7 mouse cellular contexts compared by ENCODE assay signal in the genomic region with DNA sequence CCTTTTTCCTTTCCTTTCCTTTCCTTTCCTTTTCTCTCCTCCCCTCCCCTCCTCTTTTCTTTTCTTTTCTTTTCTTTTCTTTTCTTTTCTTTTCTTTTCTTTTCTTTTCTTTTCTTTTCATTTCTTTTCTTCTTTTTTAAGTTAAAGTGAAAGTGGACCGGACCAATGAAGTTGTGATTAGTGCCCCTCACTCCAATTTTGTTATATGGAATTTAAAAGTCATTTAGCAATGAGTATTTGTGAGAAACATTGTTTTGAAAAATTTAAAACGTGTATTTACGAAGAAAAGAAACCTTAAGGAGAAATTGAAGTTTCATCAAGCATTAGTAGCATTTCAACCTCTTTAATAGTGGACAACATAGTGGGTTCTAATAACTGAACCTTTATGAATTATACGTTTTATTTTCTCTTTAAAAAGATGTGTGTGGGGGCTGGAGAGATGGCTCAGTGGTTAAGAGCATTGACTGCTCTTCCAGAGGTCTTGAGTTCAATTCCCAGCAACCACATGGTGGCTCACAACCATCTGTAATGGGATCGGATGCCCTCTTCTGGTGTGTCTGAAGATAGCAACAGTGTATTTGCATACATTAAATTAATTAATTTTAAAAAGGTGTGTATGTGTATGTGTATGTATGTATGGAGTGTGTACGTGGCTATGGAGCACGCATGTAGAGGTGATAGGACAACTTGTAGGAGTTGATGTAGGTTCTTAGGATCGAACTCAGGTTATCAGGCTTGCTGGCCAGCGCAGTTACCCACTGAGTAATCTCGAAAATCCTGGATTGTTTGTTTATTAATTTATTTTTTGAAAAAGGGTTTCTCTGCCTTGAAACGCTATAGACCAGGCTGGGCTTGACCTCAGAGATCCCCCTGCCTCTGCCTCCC. TPM values are rescaled to one million over a fixed set of nuclear protein-coding genes. Genes with fewer than 3 reads are reported as not detected.
DNase-seq lines count a peak whose midpoint lies in the region; ATAC-seq and TF ChIP-seq lines count a peak whose summit lies in the region.

No protein-coding gene starts in this region.

- H3K27ac ChIP-seq in liver, adult 2 months (replicated peaks; ENCODE audit: insufficient read depth, low read depth, low read length): no peak overlapping the region
- H3K27ac ChIP-seq in embryonic facial prominence, embryonic 15.5 days (replicated peaks): peak overlapping the region; percentile 97
- peak overlapping the region; percentile 100; the same call in 1 of the 2 replicates for H3K27ac ChIP-seq in intestine, postnatal 0 days (ENCODE audit: low read depth, low read length)
- no peak overlapping the region for H3K27ac ChIP-seq in neural tube, embryonic 15.5 days (replicated peaks)

- ATAC-seq in embryonic facial prominence, embryonic 15.5 days (ENCODE audit: insufficient number of reproducible peaks, low FRiP score, low TSS enrichment, low read depth): no peak
- no peak for ATAC-seq in intestine, postnatal 0 days
- no peak for ATAC-seq in neural tube, embryonic 15.5 days (ENCODE audit: low FRiP score)

- DNase-seq in liver, adult 2 months (ENCODE audit: extremely low read depth, low read depth, low spot score): no peak
- DNase-seq in liver: no peak
- no peak for DNase-seq in urinary bladder, postnatal 25 days (ENCODE audit: low spot score)
- DNase-seq in gastrocnemius, adult 8-10 months (ENCODE audit: low spot score in 2 of 2): no peak

- no peak for TF ChIP-seq CTCF in liver, adult 2 months (IDR thresholded peaks at IDR 0.05; ENCODE audit: low read depth, low read length)
- peak; percentile 23; the same call in 1 of the 2 replicates for TF ChIP-seq CTCF in intestine, postnatal 0 days (IDR thresholded peaks at IDR 0.05; ENCODE audit: low read depth)

- H3K79me2 ChIP-seq in liver, adult 2 months (ENCODE audit: control insufficient read depth, insufficient read depth, low read length): peaks cover 14% of the 10 kb centered on the region; the same call in 1 of the 2 replicates

- H3K9ac ChIP-seq in liver, adult 2 months (ENCODE audit: low read depth, low read length): no peak overlapping the region
- no peak overlapping the region for H3K9ac ChIP-seq in embryonic facial prominence, embryonic 15.5 days
- H3K9ac ChIP-seq in intestine, postnatal 0 days (ENCODE audit: low read depth, low read length): no peak overlapping the region
- no peak overlapping the region for H3K9ac ChIP-seq in neural tube, embryonic 15.5 days (replicated peaks)

- H3K4me2 ChIP-seq in embryonic facial prominence, embryonic 15.5 days (replicated peaks): 0 out of 2 replicates have a peak overlapping the region, but pooled peaks have one; percentile 51
- peak overlapping the region; percentile 73 for H3K4me2 ChIP-seq in intestine, postnatal 0 days (replicated peaks; ENCODE audit: low read depth)
- H3K4me2 ChIP-seq in neural tube, embryonic 15.5 days: peak overlapping the region; percentile 65

- H3K36me3 ChIP-seq in liver, adult 2 months (ENCODE audit: control insufficient read depth, insufficient read depth, low read length): no peaks in the 10 kb centered on the region
- H3K36me3 ChIP-seq in embryonic facial prominence, embryonic 15.5 days: no peaks in the 10 kb centered on the region
- no peaks in the 10 kb centered on the region for H3K36me3 ChIP-seq in intestine, postnatal 0 days (ENCODE audit: control insufficient read depth, insufficient read depth)
- H3K36me3 ChIP-seq in neural tube, embryonic 15.5 days: no peaks in the 10 kb centered on the region

- no peaks in the 10 kb centered on the region for H3K27me3 ChIP-seq in liver, adult 2 months (ENCODE audit: control insufficient read depth, insufficient read depth, low read length)
- no peaks in the 10 kb centered on the region for H3K27me3 ChIP-seq in embryonic facial prominence, embryonic 15.5 days
- H3K27me3 ChIP-seq in intestine, postnatal 0 days (replicated peaks; ENCODE audit: control insufficient read depth, insufficient read depth, low read length): no peaks in the 10 kb centered on the region
- no peaks in the 10 kb centered on the region for H3K27me3 ChIP-seq in neural tube, embryonic 15.5 days (replicated peaks)

- H3K4me1 ChIP-seq in liver, adult 2 months (ENCODE audit: control insufficient read depth, insufficient read depth, low read length): peaks cover 28% of the 10 kb centered on the region
- peaks cover 12% of the 10 kb centered on the region for H3K4me1 ChIP-seq in embryonic facial prominence, embryonic 15.5 days
- H3K4me1 ChIP-seq in intestine, postnatal 0 days (replicated peaks; ENCODE audit: control insufficient read depth, insufficient read depth, low read length): 0 out of 2 replicates have a peak, but pooled peaks cover 3% of the 10 kb centered on the region
- H3K4me1 ChIP-seq in neural tube, embryonic 15.5 days: peaks cover 29% of the 10 kb centered on the region

- no peak for TF ChIP-seq POLR2A in liver, adult 2 months (IDR thresholded peaks at IDR 0.05; ENCODE audit: extremely low read depth, insufficient read depth, low read length)

- 58% methylated on average over 11 of the region's 11 CpGs for WGBS in liver, adult 2 months
- WGBS in embryonic facial prominence, embryonic 15.5 days: 66% methylated on average over 11 of the region's 11 CpGs
- 64% methylated on average over 11 of the region's 11 CpGs for WGBS in intestine, postnatal 0 days
- 71% methylated on average over 11 of the region's 11 CpGs for WGBS in neural tube, embryonic 15.5 days

- no peaks in the 10 kb centered on the region for H3K9me3 ChIP-seq in embryonic facial prominence, embryonic 15.5 days (replicated peaks)
- no peaks in the 10 kb centered on the region for H3K9me3 ChIP-seq in intestine, postnatal 0 days (ENCODE audit: control insufficient read depth)
- H3K9me3 ChIP-seq in neural tube, embryonic 15.5 days (replicated peaks): no peaks in the 10 kb centered on the region

- peak overlapping the region; percentile 97; the same call in 1 of the 2 replicates for H3K4me3 ChIP-seq in liver, adult 2 months (ENCODE audit: insufficient read depth, low read depth, low read length)
- peak overlapping the region; percentile 70 for H3K4me3 ChIP-seq in embryonic facial prominence, embryonic 15.5 days (replicated peaks)
- H3K4me3 ChIP-seq in intestine, postnatal 0 days (ENCODE audit: low read depth, low read length): peak overlapping the region; percentile 98
- H3K4me3 ChIP-seq in neural tube, embryonic 15.5 days (replicated peaks): peak overlapping the region; percentile 84

RNA-seq across cellular contexts. Expression of a gene that starts 1.5 kb away (rescaled TPM):
- 18.3 and 18.6 TPM in 2 replicates for total RNA-seq in liver, adult 2 months (2014; rRNA removed)
- 3.7 and 4.2 TPM in 2 replicates for polyA plus RNA-seq in liver, adult 2 months (2012; rRNA removed)
- polyA plus RNA-seq in embryonic facial prominence, embryonic 15.5 days (2015; fragmentation: Nextera tagmentation; extraction: Ambion mirVana): 17.7 and 18.0 TPM in 2 replicates
- 8.3 and 10.3 TPM in 2 replicates for polyA plus RNA-seq in intestine, postnatal 0 days (2015; fragmentation: Nextera tagmentation; extraction: Ambion mirVana)
- 10.4 and 13.6 TPM in 2 replicates for polyA plus RNA-seq in neural tube, embryonic 15.5 days (2015; fragmentation: Nextera tagmentation; extraction: Ambion mirVana)
- 10 to 100 TPM; 15.8 to 19.9 (median 18.4) TPM for total RNA-seq in gastrocnemius, adult 8-10 months (2022)

Comparison
In these comparisons a context has a peak if more than half of its experiments do, and no peak if none do; other contexts are left out.
1. H3K27ac ChIP-seq: peak in embryonic facial prominence, embryonic 15.5 days (single experiment) and intestine, postnatal 0 days (single experiment); none in liver, adult 2 months (single experiment) and neural tube, embryonic 15.5 days (single experiment).
2. Peak in every context shown above with its lines, with median percentiles within 50 percentile points of each other: H3K4me3 ChIP-seq and H3K4me2 ChIP-seq.